Mouse (Mus musculus) gastrocnemius, adult 18-20 months (tissue): ENCODE measurements around the gene Lcn6. TPM values are rescaled to one million over a fixed set of nuclear protein-coding genes. Genes with fewer than 3 reads are reported as not detected.
A peak's percentile ranks its signal among the peaks of the same experiment; 100 is the strongest.
"Not testable (repeated sequence)": the region's sequence is repeated elsewhere in the genome, so short reads cannot be mapped to it uniquely, and the experiment has no call there.

Experiments
- DNase-seq: peaks from one replicate; pipeline ENCODE4 v3.0.0; 2021; ENCODE audit warnings: low spot score
- total RNA-seq, 2 experiments: library from RNA; stranded (reverse); gene quantifications; 2 replicates each; pipeline ENCODE4 v1.2.3; 2021

Gene Lcn6
- total RNA-seq, 2 experiments from 2014 or later = not detected

DNA sequence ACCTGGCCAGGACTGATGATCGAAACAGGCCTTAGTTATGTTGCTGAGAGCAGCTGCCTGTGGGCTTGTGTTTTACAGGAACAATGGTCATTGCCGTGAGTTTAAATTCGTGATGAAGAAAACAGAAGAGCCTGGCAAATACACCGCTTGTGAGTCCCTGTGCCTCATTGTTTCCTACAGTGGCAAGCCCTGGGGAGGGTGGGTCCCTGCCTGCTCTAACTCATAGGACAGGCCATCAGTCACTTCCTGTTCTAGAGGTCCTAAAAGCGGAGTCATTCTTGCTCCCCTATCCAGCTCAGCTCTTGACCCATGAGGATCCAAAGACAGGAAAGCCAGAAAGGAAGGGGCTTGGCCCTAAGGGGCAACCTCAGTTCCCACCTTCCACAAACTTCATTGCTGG lies 24.4 kb downstream of the Lcn6 start:
- no peak for DNase-seq

DNA sequence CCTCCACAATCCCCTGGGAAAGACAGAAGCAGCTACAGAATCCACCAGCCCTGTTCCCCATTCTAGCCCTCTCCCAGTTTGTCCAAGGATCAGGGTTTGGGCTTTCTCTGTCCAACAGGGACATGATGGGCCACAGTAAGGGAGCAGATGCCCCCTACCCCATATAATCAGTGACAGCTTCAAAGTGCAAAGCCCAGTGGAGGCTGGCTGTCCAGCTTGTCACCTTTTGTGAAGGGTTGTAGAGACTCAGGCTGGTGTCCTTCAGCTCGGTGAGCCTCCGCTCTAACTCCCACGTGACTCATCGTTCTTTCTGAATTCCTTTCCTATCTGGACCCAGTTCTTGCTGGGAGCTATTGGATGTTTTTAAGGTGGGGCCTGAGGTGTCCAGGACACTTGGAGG lies 27.1 kb downstream of the Lcn6 start:
- DNase-seq = no peak

GRCm38 (mm10) chr2:25706643-25707481 lies 30.3 kb downstream of the Lcn6 start, which contains the start of gene Bmyc:
Gene Bmyc, plus strand, starts transcription at chr2:25706739.
- DNase-seq = peak; percentile 69

DNA sequence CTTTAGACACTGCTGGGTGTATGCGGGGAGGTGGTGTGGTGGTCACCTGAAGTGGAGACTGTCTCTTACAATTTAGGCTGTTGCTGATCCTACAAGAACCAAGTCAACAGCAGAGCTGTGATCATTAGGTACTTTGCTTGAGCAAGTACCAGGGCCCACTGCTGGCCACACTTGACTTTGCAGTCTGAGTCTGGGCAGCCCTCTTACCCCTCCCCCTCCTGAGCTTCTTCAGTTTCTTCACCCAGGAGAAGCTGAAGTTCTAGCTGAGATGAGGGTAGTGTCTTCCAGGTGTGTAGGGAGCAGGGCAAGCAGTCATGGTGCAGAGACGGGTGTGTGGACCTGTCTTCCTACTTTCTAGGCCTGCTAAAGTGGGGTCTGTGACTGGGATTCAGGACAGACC lies 31.5 kb downstream of the Lcn6 start:
- DNase-seq = peak; percentile 55

DNA sequence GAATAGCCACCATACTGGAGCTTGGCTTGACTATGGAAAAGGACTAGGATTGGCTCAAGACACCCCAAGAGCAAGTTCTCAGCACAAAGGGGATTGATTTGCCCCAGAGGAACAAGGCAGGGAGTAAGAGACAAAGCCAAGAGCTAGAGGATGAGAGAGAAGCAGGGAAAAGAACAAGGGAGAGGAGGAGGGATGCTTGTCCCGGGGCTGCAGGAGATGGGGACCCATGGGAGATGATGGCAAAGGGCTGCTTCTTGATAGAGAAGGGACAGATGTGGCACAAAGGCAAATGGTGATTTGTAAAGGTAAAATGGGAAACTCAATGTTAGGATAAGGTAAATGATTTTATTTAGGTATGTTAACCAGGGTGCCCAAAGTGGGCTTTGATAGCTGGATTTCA lies 32.5 kb downstream of the Lcn6 start:
- not testable (repeated sequence) for DNase-seq

- not testable (repeated sequence) for DNase-seq
These were observed 33.2 kb downstream of the Lcn6 start for GRCm38 (mm10) chr2:25709791-25710190.

DNA sequence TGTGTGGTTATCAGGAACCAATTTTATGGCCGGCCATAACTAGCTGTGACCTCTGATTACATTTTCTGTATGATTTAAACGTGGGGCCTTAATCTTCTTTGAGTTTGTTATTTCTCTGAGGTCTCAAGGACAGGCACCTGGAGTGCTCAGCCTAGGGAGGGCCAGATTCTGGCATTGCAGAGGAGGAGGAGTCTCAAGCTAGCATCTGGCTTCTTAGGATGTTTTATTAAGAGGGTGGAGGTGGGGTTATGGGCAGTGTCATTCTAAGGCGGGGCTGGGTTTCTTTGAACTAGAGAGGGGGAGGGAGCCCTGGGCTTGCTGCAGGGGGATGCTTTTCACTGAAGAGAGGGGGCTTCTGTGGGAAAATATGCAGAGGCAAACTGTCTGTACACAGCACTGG lies 35.1 kb downstream of the Lcn6 start:
- DNase-seq = not testable (repeated sequence)

GRCm38 (mm10) chr2:25717222-25717621 lies 40.6 kb downstream of the Lcn6 start:
- no peak for DNase-seq

Other genes starting within 250 kb of the Lcn6 start
- 10 to 100 TPM; 14.1 to 15.5 TPM for gene Abca2, start 248.1 kb upstream of the Lcn6 start, total RNA-seq
- 1 to 10 TPM in 1 of 2 experiments, under 1 TPM in 1; 0.39 to 1.0 TPM for gene Clic3, start 219.9 kb upstream of the Lcn6 start, total RNA-seq
- gene Paxx, start 215.7 kb upstream of the Lcn6 start, total RNA-seq = 10 to 100 TPM; 13.7 to 15.1 TPM
- gene Ptgds, start 206.7 kb upstream of the Lcn6 start, total RNA-seq = not detected
- not detected for gene Lcn12, start 182.9 kb upstream of the Lcn6 start, total RNA-seq
- gene Fbxw5, start 176.0 kb upstream of the Lcn6 start, total RNA-seq = 10 to 100 TPM; 81.5 to 84.3 TPM
- gene C8g, start 175.1 kb upstream of the Lcn6 start, total RNA-seq = 1 to 10 TPM; 2.0 to 2.1 TPM
- gene Traf2, start 129.8 kb upstream of the Lcn6 start, total RNA-seq = 10 to 100 TPM; 13.7 to 15.1 TPM
- 100 to 1,000 TPM; 179 to 182 TPM for gene Edf1, start 118.9 kb upstream of the Lcn6 start, total RNA-seq
- under 1 TPM; 0.12 to 0.34 TPM for gene Mamdc4, start 101.9 kb upstream of the Lcn6 start, total RNA-seq
- 10 to 100 TPM; 54.6 to 57.5 TPM for gene Phpt1, start 101.6 kb upstream of the Lcn6 start, total RNA-seq
- gene Ajm1, start 95.0 kb upstream of the Lcn6 start, total RNA-seq = not detected
- gene Rabl6, start 68.3 kb upstream of the Lcn6 start, total RNA-seq = 10 to 100 TPM; 75.3 to 82.5 TPM
- not detected for gene Ccdc183, start 59.1 kb upstream of the Lcn6 start, total RNA-seq
- 10 to 100 TPM; 17.1 to 17.3 TPM for gene Tmem141, start 54.8 kb upstream of the Lcn6 start, total RNA-seq
- 1 to 10 TPM; 2.4 to 3.0 TPM for gene Fcna, start 48.8 kb upstream of the Lcn6 start, total RNA-seq
- gene Lcn8, start 23.7 kb upstream of the Lcn6 start, total RNA-seq = 1 to 10 TPM; 4.5 to 5.0 TPM
- gene Lcn5, start 18.8 kb upstream of the Lcn6 start, total RNA-seq = not detected
- not detected for gene Lcn10, start 5.9 kb downstream of the Lcn6 start, total RNA-seq
- gene Obp2a, start 23.3 kb downstream of the Lcn6 start, total RNA-seq = not detected
- gene Bmyc, start 30.0 kb downstream of the Lcn6 start, total RNA-seq = 10 to 100 TPM; 15.6 to 16.3 TPM
- not detected for gene Obp2b, start 60.2 kb downstream of the Lcn6 start, total RNA-seq
- not detected for gene Lcn3, start 88.8 kb downstream of the Lcn6 start, total RNA-seq
- not detected for gene Lcn11, start 100.2 kb downstream of the Lcn6 start, total RNA-seq
- not detected for gene Gm13539, start 105.5 kb downstream of the Lcn6 start, total RNA-seq
- not detected for gene Glt6d1, start 139.1 kb downstream of the Lcn6 start, total RNA-seq
- gene Lcn9, start 146.4 kb downstream of the Lcn6 start, total RNA-seq = not detected
- not detected for gene Sohlh1, start 170.5 kb downstream of the Lcn6 start, total RNA-seq
- gene Kcnt1, start 186.9 kb downstream of the Lcn6 start, total RNA-seq = under 1 TPM; 0.34 to 0.47 TPM